Mouse (Mus musculus) kidney, adult 2 months (tissue): ENCODE data around the gene Kmt2c. TPM values are rescaled to one million over a fixed set of nuclear protein-coding genes. Genes with fewer than 3 reads are reported as not detected.
A peak's percentile ranks its signal among the peaks of the same experiment; 100 is the strongest.

ENCODE experiments used
- DNase-seq: peaks from one replicate; pipeline ENCODE4 v3.0.0; 2021
- H3K27ac ChIP-seq: fragments of 200-500 bp; 2 replicates; pipeline ENCODE4 v1.5.1; 2012; ENCODE audit warnings: low read depth, low read length, control low read depth, inconsistent platforms; ENCODE audit not compliant: insufficient read depth
- H3K27me3 ChIP-seq: fragments of 200-500 bp; replicated peaks from 2 replicates; pipeline ENCODE4 v1.6.1; 2012; ENCODE audit warnings: mild to moderate bottlenecking, moderate library complexity, low read length, inconsistent platforms; ENCODE audit not compliant: control insufficient read depth, insufficient read depth
- H3K36me3 ChIP-seq: fragments of 200-500 bp; 2 replicates; pipeline ENCODE4 v1.6.1; 2012; ENCODE audit warnings: mild to moderate bottlenecking, moderate library complexity, low read length, inconsistent platforms; ENCODE audit not compliant: control insufficient read depth, insufficient read depth
- H3K4me1 ChIP-seq: fragments of 200-500 bp; 2 replicates; pipeline ENCODE4 v1.6.1; 2011; ENCODE audit warnings: low read length; ENCODE audit not compliant: control insufficient read depth, insufficient read depth
- H3K4me3 ChIP-seq: fragments of 200-500 bp; 2 replicates; pipeline ENCODE4 v1.5.1; 2011; ENCODE audit warnings: mild to moderate bottlenecking, low read depth, low read length, control low read depth; ENCODE audit not compliant: insufficient read depth
- CTCF ChIP-seq: fragments of 200-500 bp; conservative IDR thresholded peaks from 2 replicates; pipeline ENCODE4 v1.5.1; 2011; ENCODE audit warnings: low read depth, mild to moderate bottlenecking, control low read depth, low read length, moderate library complexity, mixed read lengths; ENCODE audit not compliant: insufficient read depth, insufficient read length
- POLR2A ChIP-seq: fragments of 200-500 bp; IDR thresholded peaks from one replicate; pipeline ENCODE4 v1.6.1; 2011; ENCODE audit warnings: low read depth, low read length, control low read depth
- WGBS: fragments of 180-500 bp; shearing (Covaris S2); methylation state at CpG from one replicate; pipeline ENCODE4 v1.1.7; 2018; 5-methylcytosine and 5-hydroxymethylcytosine counted together
- polyA plus RNA-seq: library from polyadenylated mRNA; depleted of rRNA; stranded (reverse); fragments of >200 nt; gene quantifications from 2 replicates; pipeline ENCODE4 v1.2.3, GENCODE M21; 2012

Kmt2c gene
- polyA plus RNA-seq, 1 experiment = 11.8 TPM

DNA sequence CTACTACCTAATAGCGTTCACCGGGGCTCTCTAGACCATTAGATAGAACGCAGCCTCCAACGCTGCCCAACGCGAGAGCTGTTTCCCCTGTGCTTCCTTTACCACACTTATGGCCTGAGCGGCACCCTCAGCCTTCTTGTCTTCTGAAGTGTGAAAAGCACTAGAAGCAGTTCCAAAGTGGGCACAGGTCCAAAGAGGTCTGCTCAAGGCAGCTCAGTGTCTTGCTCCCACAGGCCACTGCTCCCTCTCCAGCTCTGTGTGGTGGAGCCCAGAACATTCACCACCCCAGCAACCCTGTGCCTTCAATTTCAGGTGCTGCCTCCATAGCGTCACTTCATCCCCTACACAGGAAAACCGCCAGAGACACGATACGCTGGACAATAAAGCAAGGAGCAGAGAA lies 115.0 kb downstream of the Kmt2c start:
- WGBS = 76% methylated on average over 11 of the region's 11 CpGs
- no peaks in the 10 kb centered on the region for H3K4me1 ChIP-seq
- H3K36me3 ChIP-seq = no peaks in the 10 kb centered on the region
- no peak overlapping the region for H3K4me3 ChIP-seq
- TF ChIP-seq CTCF = no peak
- no peak for TF ChIP-seq POLR2A
- no peak overlapping the region for H3K27ac ChIP-seq
- no peaks in the 10 kb centered on the region for H3K27me3 ChIP-seq
- DNase-seq = peak; percentile 37

DNA sequence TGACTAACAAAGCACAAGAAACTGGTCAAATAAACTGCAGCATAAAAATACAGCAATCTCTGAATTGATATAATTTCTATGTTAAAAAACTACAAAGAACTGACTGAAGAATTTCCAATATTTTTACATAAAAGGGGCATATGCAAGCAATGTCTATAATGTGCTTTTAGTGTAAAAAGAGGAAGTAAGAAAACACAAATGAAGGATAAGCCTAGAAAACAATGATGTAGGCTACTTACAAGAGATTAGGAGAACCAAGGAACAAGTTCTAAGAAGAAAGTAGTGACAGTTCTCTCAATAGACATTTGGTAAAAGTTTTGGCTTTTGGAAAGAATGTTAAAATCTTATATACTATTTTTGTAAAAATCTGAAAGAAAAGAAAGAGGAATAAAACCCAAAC lies 119.4 kb downstream of the Kmt2c start:
- H3K27me3 ChIP-seq = no peaks in the 10 kb centered on the region
- no peak for DNase-seq
- H3K4me1 ChIP-seq = no peaks in the 10 kb centered on the region
- no peak overlapping the region for H3K27ac ChIP-seq
- TF ChIP-seq CTCF (no peak), POLR2A (no peak)
- no peaks in the 10 kb centered on the region for H3K36me3 ChIP-seq
- no peak overlapping the region for H3K4me3 ChIP-seq

DNA sequence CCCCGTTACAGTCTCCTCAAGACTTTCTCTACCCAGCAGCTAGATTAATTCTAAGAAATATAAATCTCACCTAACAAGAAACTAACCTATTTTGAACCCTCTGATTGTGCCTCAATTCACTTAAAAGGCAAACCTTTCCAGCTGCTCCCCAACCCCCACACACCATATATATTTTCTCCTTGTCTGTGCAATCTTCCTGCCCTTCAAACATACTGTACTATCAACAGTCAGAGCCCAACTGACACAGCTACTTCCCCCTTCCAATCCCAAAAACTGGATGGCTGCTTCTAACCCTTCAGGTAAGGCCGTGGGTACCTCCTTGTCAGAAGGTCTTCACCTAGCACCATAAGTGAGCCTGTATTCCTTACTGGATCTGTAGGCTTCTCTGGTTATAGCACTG lies 130.2 kb downstream of the Kmt2c start:
- H3K27me3 ChIP-seq = no peaks in the 10 kb centered on the region
- no peak for DNase-seq
- H3K27ac ChIP-seq = no peak overlapping the region
- peaks cover 3% of the 10 kb centered on the region; the same call in 1 of the 2 replicates for H3K36me3 ChIP-seq
- no peak overlapping the region for H3K4me3 ChIP-seq
- no peak for TF ChIP-seq CTCF
- no peaks in the 10 kb centered on the region for H3K4me1 ChIP-seq
- WGBS = 99% methylated on average over 2 of the region's 2 CpGs

GRCm38 (mm10) chr5:25367126-25367525 lies 131.5 kb downstream of the Kmt2c start:
- Histone ChIP-seq H3K4me3 (no peak overlapping the region), H3K27ac (no peak overlapping the region), H3K4me1 (no peaks in the 10 kb centered on the region), H3K27me3 (no peaks in the 10 kb centered on the region), H3K36me3 (no peaks in the 10 kb centered on the region; the same call in 1 of the 2 replicates)
- TF ChIP-seq CTCF (no peak), POLR2A (no peak)
- DNase-seq = no peak
- WGBS = 90% methylated on average over 1 of the region's 1 CpGs

DNA sequence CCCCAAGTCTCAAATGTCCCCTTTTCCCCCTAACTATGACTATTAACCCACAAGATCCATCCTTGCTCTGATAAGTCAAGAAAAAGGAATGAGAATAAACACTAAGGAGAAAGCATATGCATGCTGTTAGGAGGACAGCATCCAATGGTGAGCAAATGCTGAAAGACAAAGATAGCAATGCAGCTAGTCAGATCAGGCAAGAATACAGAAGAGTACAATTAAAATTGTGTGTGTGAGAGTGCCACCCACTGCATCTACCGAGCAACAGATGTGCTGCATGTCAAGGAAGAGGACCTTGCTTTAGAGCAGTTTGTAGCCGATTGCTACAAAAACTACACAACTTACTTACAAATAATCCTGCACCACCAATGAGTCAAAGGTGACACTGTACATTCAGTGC lies 145.1 kb downstream of the Kmt2c start:
- H3K27ac ChIP-seq = no peak overlapping the region
- H3K4me3 ChIP-seq = no peak overlapping the region
- DNase-seq = no peak
- peaks cover 3% of the 10 kb centered on the region; the same call in 1 of the 2 replicates for H3K36me3 ChIP-seq
- H3K4me1 ChIP-seq = no peaks in the 10 kb centered on the region
- 81% methylated on average over 2 of the region's 2 CpGs for WGBS
- no peak for TF ChIP-seq CTCF
- TF ChIP-seq POLR2A = no peak
- no peaks in the 10 kb centered on the region for H3K27me3 ChIP-seq

GRCm38 (mm10) chr5:25331322-25331721 lies 167.3 kb downstream of the Kmt2c start:
- no peak overlapping the region for H3K4me3 ChIP-seq
- 94% methylated on average over 2 of the region's 2 CpGs for WGBS
- TF ChIP-seq CTCF (no peak), POLR2A (no peak)

DNA sequence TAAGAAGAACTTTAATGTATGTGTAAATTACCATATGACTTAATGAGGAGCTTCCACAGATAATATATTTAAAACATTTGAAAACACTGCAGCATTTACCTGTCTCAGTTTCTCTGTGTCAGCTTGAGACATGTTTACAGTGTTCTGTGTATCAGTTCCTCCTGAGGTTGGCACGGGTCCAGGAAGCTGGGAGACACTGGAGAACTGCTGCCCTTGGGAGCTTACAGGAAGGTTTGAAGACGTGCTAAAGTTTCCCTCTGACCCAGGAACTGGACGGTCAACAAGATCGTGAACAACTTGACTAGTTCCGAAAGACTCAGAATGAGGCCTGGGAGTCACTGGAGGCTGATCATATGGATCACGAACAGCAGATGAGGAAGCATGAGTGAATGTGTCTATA lies 184.7 kb downstream of the Kmt2c start:
- Histone ChIP-seq H3K4me1 (no peaks in the 10 kb centered on the region), H3K27me3 (no peaks in the 10 kb centered on the region), H3K36me3 (peaks cover 13% of the 10 kb centered on the region), H3K4me3 (no peak overlapping the region), H3K27ac (no peak overlapping the region)
- WGBS = 68% methylated on average over 6 of the region's 6 CpGs
- DNase-seq = peak; percentile 28
- TF ChIP-seq POLR2A (no peak), CTCF (no peak)

More at GRCm38 (mm10) chr5:25331322-25331721, 167.3 kb downstream of the Kmt2c start:
- no peak overlapping the region for H3K27ac ChIP-seq
- no peak for DNase-seq
- peaks cover 5% of the 10 kb centered on the region for H3K36me3 ChIP-seq
- H3K27me3 ChIP-seq = no peaks in the 10 kb centered on the region
- H3K4me1 ChIP-seq = no peaks in the 10 kb centered on the region

DNA sequence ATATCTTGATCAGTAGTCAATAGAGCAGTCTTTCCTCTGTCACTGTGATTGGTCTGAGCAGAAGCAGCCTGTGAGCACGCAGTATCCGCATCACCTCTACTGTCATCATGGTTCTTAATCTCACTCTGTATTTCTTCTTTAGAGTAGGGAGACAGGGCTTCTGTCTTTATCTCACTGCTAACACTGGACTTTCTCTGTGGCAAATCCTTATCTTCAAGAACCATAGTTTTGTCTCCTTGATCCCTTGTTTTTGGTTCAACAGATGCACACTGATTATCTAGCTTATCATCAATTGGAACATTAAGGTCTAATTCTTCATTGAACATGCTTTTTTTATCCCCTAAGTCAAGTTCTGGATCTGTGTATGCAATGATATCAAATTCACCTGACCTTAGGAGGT lies 188.4 kb downstream of the Kmt2c start:
- 95% methylated on average over 2 of the region's 2 CpGs for WGBS
- no peaks in the 10 kb centered on the region for H3K4me1 ChIP-seq
- no peak overlapping the region for H3K4me3 ChIP-seq
- H3K36me3 ChIP-seq = peaks cover 12% of the 10 kb centered on the region
- no peak overlapping the region for H3K27ac ChIP-seq
- no peaks in the 10 kb centered on the region for H3K27me3 ChIP-seq
- TF ChIP-seq POLR2A (no peak), CTCF (no peak)
- no peak for DNase-seq
